Mouse (Mus musculus) layer of hippocampus, postnatal 10 days (tissue): ENCODE measurements around the gene Gfod2. TPM values are rescaled to one million over a fixed set of nuclear protein-coding genes. Genes with fewer than 3 reads are reported as not detected.
A peak's percentile ranks its signal among the peaks of the same experiment; 100 is the strongest.

Experiments
- DNase-seq, 2 experiments: peaks; one replicate each; pipeline ENCODE4 v3.0.0; 2021; ENCODE audit warnings: low spot score in 2 of 2
- total RNA-seq, 2 experiments: library from RNA; stranded (reverse); gene quantifications; 2 replicates each; pipeline ENCODE4 v1.2.3; 2021

Gene Gfod2
- total RNA-seq, 2 experiments from 2014 or later = 25.2 to 30.7 TPM

DNA sequence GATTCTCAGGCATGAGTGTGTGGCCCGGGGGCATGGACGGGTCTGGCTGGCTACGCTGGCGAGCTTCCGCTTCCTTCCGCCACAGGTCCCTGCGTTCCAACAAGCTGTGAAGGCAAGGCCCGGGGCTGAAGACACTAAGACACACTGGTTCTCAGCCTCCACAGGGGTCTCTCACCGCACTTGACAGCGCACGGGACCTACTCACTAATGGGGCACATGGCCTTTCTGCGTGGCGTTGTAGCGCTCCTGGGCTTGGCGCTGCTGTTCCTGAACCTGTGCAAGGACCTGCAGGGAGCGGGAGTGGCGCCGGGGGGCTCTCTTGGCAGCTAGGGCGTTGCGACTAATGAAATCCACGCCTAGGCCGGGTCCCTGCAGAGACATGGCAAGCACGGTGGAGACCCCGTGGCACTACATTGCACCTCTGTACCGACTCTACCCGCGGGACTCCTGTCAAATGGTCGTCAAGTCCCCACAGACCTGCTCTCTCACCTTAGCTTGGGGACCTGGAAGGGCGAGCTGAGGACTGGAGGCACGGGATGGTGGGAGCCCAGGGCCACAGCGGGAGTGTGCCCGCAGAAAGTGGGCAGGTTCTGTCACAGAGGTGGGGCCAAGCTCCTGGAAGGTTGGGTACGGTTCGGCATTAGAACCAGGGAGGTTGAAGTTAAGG, 54.2 kb downstream of the Gfod2 start:
- no peak for DNase-seq

DNA sequence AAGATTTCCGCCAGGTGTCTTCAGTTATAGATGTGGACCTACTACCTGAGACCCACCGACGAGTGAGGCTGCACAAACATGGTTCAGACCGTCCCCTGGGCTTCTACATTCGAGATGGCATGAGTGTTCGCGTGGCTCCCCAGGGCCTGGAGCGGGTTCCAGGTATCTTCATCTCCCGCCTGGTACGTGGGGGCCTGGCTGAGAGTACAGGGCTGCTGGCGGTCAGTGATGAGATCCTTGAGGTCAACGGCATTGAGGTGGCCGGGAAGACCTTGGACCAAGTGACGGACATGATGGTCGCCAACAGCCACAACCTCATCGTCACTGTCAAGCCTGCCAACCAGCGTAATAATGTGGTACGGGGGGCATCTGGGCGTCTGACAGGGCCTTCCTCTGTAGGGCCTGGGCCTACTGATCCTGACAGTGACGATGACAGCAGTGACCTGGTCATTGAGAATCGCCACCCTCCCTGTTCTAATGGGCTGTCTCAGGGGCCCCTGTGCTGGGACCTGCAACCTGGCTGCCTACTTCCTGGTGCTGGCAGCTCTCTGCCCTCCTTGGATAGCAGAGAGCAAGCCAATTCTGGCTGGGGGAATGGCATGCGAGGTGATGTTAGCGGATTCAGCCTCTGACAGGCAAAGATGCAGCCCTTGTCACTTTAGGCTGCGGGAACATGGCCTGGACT, 55.6 kb downstream of the Gfod2 start:
- DNase-seq = no peak

DNA sequence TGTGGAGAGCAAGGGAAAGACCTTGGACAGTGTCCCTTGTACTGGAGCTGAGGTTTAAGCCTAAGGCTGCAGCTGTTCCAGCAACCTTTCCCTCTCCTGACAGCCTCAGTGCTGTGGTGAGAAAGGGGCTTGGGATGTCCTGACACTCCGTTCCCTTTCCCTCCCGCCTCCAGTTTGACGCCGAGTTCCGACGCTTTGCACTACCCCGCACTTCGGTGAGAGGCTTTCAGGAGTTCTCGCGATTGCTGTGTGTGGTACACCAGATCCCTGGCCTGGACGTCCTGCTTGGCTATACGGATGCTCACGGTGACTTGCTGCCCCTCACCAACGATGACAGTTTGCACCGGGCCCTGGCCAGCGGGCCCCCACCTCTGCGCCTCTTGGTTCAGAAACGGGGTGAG, 56.5 kb downstream of the Gfod2 start:
- no peak for DNase-seq

DNA sequence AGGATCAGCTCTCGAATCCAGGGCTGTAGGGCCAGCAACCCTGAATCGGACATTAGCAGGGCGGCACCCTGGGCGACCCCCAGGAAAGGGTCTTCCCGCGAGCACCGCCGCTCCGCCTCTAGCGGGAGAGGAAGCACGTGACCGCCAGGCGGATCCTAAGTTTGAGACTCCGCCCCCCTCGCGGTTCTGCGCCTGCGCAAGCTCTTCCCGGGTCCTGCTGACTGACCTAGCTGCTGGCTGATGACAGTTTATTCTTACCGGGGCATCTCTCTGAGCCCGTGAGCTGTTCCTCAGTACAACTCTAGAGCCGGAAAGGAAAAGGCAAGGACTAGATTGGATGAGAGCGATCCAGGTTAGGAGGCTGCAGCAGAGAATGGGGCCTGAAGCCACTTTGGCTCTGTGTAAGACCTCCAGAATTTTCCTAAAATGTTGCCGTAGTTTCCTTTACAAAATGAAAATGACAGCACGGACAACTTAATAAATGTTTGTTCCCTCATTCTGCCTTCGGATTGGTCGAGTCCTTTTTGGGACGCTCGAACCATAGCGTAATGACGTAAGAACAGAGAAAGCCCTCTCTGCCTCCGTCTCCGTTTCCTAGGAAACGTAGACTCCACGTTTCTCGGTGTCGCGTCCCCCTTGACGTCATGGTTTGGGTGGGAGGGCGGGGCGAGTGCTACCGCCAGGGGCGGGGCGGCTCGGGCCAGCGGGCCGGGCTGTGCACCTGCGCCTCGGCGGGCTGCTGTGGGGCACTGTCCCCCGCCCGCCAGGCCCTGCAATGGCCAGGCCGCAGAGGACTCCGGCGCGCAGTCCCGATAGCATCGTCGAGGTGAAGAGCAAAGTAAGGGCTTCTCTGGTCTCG, 57.3 kb downstream of the Gfod2 start, which contains the start of the genes Acd and Pard6a:
Gene Acd, minus strand, starts transcription at position 137 of the 859 bp plus-strand sequence.
Gene Pard6a, plus strand, starts transcription at position 183 of the 859 bp plus-strand sequence.
- peak; percentile 96 to 98 for DNase-seq

DNA sequence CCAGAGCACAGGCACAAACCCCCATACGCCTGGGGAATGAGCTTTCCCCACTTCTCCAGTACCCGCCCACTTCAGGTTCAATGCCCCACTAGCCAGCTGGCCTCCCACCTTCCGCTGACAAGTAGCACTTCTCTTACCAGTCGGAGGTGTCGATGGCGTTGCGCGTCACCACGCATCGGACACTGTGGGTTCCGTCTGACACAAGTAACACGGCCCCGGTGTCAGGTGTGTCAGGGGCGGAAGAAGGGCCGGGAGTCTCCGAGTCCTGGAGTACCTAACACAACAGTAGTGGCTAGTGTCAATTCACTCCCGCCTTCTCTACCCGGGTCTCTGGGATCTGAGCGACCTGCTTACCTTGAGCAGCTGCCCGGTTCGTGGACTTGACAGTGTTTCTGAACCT, 57.9 kb downstream of the Gfod2 start:
- peak in 1 of 2 experiments; percentile 54 for DNase-seq

DNA sequence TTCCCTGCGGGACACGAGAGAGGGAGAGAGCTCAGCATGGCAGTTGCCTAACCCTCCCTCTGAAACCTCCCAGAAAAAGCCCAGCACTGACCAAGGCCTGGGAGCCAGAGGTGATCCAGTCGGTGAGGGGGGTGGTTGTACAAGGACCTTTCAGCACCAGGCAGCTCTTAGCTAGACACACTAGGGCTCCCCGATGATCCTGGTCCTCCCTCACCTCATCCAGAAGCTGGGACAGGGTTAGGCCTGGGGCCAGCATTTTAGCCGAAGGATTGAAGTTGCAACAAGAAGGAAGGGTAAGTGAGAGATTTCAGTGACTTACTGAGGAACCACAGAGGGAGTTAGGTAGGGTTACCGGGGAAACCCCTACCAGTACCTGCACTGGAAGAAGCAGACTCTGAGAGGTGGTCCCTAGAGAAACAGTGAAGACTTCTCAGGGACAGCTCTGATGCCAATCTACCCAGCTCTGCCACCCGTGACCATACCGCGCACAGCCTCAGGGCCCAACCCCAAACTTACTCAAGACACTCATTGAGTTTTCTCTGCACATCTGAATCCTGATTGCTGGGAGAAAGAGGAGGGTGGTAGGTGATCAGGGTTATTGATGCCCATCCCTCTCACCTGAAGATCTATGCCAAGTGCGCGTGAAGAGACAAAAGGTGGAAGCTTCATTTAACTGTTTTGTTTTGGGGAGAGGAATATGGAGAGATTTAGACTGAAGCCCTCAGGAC, 58.8 kb downstream of the Gfod2 start:
- DNase-seq = no peak

DNA sequence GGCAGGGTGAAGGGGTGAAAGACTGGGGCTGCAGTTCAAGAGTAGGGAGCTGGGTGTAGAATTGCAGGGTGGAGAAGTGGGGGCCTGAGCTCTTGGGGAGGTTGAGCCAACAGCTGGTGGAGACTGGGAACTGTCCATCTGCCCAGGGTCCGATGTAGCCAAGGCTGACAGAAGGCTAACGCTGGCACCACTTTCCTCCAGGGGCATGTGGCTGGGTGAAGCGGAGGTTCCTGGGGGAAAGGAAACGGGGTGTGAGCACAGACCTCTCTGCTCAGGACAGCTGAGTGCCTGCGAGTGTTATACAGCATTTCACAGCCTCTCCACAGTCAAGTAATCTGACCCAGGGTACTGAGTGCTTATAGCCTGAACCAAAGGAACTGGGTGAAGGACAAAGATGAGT, 59.7 kb downstream of the Gfod2 start:
- no peak for DNase-seq

DNA sequence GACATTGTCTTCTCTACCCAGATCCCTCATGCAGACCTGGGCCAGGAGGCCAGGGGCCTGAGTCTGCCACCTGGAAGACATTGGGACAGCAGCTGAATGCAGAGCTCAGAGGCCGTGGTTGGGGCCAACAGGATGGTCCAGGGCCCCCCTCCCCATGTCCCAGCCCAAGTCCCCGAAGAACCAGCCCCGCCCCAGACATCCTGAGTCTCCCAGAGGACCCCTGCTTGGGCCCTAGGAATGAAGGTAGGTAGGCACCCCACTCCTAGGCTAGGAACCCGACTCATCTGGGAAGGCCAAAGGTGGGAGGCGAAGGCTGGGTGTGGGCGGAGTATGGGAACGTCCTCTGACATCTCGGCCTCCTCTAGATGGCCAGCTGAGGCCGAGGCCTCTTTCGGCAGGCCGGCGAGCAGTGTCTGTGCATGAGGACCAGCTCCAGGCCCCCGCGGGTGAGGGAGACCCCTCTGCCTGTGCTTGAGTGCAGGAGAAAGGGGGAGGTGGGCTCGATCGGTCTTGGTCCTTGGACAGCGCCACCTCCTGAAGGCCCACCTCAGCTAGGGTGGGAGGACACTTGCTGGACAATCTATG, 61.2 kb downstream of the Gfod2 start:
- no peak for DNase-seq

DNA sequence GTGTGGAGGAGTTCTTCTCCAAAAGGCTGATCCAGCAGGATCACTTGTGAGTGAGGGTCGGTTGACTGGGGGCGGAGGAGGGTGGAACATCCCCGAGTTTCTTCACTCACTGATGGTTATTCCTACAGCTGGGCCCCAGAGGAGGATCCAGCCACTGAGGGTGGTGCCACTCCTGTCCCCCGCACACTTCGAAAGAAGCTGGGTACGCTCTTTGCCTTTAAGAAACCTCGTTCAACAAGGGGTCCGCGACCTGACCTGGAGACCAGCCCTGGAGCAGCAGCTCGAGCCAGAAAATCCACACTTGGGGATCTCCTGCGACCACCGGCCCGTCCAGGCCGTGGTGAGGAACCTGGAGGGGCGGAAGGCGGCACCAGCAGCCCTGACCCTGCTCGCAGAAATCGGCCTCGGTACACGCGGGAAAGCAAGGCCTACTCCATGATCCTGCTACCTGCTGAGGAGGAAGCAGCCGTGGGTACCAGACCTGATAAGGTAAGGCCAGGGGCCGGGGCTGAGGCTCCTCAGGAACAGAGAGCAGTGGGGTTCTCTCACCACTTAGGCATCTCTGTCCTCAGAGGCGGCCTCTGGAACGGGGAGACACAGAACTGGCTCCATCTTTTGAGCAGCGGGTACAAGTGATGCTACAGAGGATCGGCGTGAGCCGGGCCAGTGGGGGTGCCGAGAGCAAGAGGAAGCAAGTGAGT, 63.2 kb downstream of the Gfod2 start:
- no peak for DNase-seq

DNA sequence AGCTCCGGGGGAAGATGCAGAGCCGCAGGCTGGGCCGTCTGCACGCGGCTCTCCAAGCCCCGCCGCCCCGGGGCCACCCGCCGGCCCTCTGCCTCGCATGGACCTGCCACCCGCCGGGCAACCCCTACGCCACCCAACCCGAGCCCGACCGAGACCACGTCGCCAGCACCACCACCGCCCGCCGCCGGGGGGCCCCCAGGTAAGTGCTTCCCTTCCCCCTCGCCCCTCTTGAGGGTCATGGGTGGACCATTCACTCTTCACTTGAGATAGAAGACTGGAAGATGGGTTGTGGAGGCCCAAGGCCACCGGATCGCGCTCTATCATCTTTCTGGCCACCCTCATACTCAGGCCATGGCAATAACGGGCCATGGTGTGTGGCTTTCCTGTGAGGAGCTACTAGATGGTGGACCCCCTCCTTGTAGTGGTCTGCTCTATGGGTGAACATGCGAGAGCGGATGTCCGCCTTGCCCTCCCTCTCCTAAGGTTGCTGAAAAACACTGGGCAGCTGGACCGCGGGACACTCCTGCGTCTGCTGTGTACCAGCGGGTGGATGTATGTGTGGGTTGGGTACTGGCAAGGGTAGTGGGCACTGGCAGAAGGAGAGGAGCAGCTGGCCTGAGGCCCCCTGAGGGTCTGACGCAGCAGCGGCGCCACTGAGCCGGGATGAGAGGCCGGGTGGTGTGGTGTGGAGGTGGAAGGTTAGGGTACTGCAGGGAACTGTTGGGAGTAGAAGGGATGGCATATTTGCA, 64.2 kb downstream of the Gfod2 start:
- DNase-seq = peak; percentile 63 to 64

DNA sequence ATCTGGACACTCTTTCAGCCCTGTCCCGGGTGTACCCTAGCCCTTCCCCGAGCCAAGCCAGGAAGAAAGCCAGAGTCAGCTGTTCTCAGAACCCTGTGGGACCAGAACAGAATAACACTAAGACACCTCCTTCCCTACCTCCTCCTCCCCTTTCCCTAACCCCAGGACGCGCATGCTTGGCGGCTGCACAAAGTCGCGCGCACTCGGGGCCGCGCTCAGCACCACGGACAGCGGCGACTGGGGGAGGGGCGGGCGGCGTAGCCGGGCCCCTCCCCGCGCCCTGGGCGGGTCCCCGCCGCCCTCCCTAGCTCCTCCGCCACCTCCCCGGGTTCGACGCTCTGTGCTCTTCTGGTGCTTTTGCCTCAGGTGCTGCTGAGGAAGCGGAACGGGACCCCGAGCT, 64.8 kb downstream of the Gfod2 start:
- peak; percentile 82 to 85 for DNase-seq

DNA sequence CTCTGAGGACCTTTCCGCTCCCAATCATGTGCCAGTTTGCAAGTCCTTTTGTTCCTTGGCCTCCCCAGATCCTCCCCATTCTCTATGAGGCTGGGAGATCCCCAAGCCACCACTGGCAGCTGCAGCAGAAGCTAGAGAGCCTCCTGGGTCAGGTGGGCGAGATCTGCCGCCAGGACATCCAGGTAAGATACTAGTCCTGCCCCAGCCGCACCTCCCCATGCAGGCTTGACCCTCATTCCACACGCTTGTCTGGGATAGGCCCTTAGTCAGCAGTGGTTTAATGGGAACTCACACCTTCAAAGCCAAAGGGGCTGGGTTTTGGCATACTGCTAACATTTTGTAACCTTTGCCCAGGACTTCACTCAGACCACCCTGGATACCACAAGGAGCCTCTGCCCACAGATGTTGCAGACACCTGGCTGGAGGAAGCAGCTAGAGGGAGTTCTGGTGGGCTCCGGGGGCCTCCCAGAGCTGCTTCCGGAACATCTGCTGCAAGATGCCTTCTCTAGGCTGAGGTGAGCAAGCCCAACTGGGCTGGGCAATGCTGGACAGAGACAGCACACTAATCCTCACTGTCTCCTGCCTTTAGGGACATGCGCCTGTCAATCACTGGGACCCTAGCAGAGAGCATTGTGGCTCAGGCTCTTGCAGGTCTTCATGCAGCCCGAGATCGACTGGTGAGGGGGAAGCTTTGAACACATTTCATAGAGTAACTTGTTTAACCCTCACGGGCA, 65.8 kb downstream of the Gfod2 start:
- DNase-seq = no peak

DNA sequence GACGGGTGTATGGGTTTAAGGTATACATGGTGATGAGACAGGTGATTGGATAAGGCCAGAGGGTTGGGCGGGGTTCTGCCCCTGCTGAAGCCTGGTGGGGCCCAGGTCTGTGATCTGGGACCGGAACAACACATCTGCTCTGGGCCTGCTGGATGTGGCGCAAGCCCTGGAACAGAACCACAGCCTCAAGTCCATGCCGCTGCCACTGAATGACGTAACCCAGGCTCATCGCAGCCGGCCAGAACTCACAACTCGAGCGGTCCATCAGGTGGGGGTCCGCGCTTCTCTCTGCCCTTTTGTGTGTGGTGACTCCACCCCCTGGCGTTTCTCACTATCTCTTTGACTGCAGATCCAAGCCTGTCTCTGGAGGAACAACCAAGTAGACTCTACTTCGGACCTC, 67.5 kb downstream of the Gfod2 start:
- no peak for DNase-seq

DNA sequence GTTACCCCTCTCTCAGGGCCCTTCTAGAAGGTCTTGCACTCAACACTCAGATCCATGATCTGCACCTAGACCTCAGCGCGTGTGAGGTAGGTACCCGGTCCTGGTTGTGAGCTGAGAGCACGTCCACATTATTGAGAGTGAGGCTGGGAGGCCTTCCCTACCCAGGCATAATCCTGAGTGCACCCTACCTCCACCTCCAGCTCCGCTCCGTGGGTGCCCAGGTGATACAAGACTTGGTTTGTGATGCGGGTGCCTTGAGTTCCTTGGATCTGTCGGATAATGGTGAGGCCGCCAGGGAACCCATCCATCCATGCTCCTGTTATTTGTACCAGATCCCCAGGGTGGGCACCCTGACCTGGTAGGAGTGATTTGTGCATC, 68.5 kb downstream of the Gfod2 start:
- no peak for DNase-seq

DNA sequence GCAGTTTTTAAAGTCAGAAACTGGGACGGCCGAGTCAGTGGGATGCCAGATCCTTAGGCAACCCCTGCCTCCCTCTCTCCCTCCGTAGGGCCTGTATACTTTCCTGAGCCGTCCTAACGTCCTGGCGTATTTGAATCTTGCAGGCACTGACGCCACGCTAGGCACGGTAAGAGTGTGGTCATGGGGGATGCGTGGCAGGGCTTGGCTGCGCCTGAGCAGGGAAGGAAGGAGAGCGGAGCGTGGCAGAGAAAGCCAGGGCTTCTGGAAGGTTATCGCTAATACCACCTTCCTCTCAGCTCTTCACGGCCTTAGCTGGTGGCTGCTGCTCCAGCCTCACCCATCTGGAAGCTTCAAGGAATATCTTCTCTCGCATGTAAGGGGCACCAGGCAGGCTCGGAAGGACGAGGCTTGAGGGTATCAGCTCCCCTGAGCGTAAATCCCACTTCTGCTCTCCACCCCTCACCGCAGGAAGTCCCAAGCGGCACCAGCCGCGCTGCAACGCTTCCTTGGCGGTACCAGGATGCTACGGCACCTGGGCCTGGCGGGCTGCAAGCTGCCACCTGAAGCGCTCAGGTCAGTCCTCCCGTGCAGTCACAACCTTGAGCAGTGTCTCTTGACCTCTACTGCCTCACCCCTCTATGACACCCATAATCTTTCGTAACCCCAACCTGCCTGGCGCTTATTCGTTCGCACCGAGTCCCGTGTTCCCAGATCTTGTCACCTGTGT, 69.0 kb downstream of the Gfod2 start:
- no peak for DNase-seq

DNA sequence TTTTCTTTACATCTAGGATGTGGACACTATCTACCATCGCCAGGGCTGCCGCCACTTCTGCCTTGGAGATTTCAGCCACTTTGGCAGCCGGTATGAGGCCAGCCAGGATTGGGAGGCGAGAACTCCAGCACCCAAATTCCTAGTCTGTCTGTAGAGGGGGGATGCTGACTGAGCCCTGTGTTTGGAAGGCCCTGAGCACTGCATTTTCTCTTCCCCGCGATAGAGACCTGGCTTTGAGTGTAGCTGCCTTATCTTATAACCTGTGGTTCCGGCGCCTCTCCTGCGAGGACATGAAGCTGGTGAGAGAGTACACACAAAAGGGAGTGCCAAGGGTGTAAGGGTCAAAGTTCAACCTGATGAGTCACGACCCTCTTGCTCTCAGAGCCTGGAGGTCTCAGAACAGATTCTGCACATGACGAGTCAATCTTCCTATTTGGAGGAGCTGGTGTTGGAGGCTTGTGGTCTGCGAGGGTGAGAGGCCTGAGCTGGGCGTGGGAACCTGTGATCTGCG, 70.2 kb downstream of the Gfod2 start:
- DNase-seq = no peak

DNA sequence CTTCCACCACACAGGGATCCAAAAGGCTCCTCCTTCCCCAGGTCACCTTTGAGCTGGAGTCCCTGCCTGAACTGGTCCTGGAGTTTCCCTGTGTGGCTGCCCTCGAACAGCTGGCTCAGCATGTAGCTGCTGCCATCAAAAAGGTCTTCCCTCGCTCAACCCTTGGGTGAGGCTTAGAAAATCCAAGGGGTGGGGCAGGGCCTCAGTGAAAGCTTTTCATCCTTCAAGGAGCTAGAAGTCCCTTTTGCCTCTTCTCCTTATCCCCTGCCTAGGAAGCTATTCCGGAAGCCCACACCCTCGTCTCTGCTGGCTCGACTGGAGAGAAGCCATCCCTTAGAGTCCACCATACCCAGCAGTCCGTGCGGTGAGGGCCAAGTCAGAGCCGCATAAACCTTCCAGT, 71.0 kb downstream of the Gfod2 start:
- no peak for DNase-seq

DNA sequence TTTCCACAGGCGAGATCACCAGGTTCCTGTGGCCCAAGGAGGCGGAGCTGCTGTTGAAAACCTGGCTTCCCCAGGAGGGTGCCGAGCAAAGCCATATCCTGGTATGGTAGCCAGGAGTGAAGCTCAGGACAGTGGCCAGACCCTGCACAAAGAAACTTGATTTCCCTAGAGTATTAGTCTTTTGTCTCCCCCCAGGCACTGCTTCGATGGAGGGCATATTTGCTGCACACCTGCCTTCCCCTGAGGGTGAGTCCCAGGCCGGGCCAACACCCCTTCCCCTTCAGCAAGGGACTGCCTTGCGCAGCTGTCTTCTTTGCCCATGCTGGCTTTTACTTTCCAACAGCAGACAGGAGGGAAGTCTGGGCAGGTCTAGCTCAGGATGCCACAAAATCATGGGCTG, 71.9 kb downstream of the Gfod2 start:
- no peak for DNase-seq
